Mouse (Mus musculus) spleen, adult 2 months (tissue): ENCODE measurements around the gene Washc2. TPM values are rescaled to one million over a fixed set of nuclear protein-coding genes. Genes with fewer than 3 reads are reported as not detected.

Source experiments
- DNase-seq, 2 experiments: peaks; one replicate each; pipeline versions ENCODE4 v3.0.0 to v3.0.0-alpha.2; 2012 to 2021; ENCODE audit warnings: low spot score in 2 of 2, low read depth in 1 of 2
- H3K27ac ChIP-seq: fragments of 200-500 bp; 2 replicates; pipeline ENCODE4 v1.5.1; 2012; ENCODE audit warnings: low read length, inconsistent platforms; ENCODE audit not compliant: insufficient read depth
- H3K27me3 ChIP-seq: fragments of 200-500 bp; 2 replicates; pipeline ENCODE4 v1.6.1; 2012; ENCODE audit warnings: mild to moderate bottlenecking, moderate library complexity, low read length, inconsistent platforms; ENCODE audit not compliant: control insufficient read depth, insufficient read depth
- H3K36me3 ChIP-seq: fragments of 200-500 bp; 2 replicates; pipeline ENCODE4 v1.6.1; 2012; ENCODE audit warnings: mild to moderate bottlenecking, low read length, inconsistent platforms; ENCODE audit not compliant: control insufficient read depth, insufficient read depth
- H3K4me1 ChIP-seq: fragments of 200-500 bp; 2 replicates; pipeline ENCODE4 v1.6.1; 2011; ENCODE audit warnings: inconsistent platforms; ENCODE audit not compliant: control insufficient read depth, insufficient read depth, insufficient read length
- H3K4me3 ChIP-seq: fragments of 200-500 bp; 2 replicates; pipeline ENCODE4 v1.5.1; 2011; ENCODE audit warnings: mild to moderate bottlenecking, inconsistent platforms; ENCODE audit not compliant: insufficient read depth, insufficient read length; ENCODE audit errors: extremely low read depth
- CTCF ChIP-seq: fragments of 200-500 bp; IDR thresholded peaks from 2 replicates; pipeline ENCODE4 v1.5.1; 2011; ENCODE audit warnings: mild to moderate bottlenecking, inconsistent platforms; ENCODE audit not compliant: insufficient read depth, insufficient read length, insufficient replicate concordance; ENCODE audit errors: extremely low read depth
- POLR2A ChIP-seq: fragments of 200-500 bp; IDR thresholded peaks from 2 replicates; pipeline ENCODE4 v1.6.1; 2011; ENCODE audit warnings: low read depth, low read length, inconsistent platforms
- WGBS: fragments of 180-500 bp; shearing (Covaris S2); methylation state at CpG from one replicate; pipeline ENCODE4 v1.1.7; 2018; 5-methylcytosine and 5-hydroxymethylcytosine counted together
- polyA plus RNA-seq: library from polyadenylated mRNA; depleted of rRNA; stranded (reverse); fragments of >200 nt; gene quantifications from 2 replicates; pipeline ENCODE4 v1.2.3, GENCODE M21; 2012

Gene Washc2
- polyA plus RNA-seq, 1 experiment = 46.6 TPM

GRCm38 (mm10) chr6:116275695-116276094, 67.9 kb downstream of the Washc2 start:
- DNase-seq = no peak
- no peak overlapping the region for H3K4me3 ChIP-seq
- 75% methylated on average over 4 of the region's 4 CpGs for WGBS
- no peaks in the 10 kb centered on the region for H3K4me1 ChIP-seq
- no peaks in the 10 kb centered on the region for H3K27me3 ChIP-seq
- TF ChIP-seq POLR2A = no peak
- no peak for TF ChIP-seq CTCF
- H3K36me3 ChIP-seq = no peaks in the 10 kb centered on the region
- H3K27ac ChIP-seq = no peak overlapping the region

- Histone ChIP-seq H3K27ac (no peak overlapping the region), H3K36me3 (no peaks in the 10 kb centered on the region), H3K27me3 (no peaks in the 10 kb centered on the region), H3K4me3 (no peak overlapping the region), H3K4me1 (no peaks in the 10 kb centered on the region)
- no peak for DNase-seq
- 69% methylated on average over 5 of the region's 5 CpGs for WGBS
- TF ChIP-seq POLR2A (no peak), CTCF (no peak)
Observed at GRCm38 (mm10) chr6:116278679-116279317, 71.0 kb downstream of the Washc2 start.

GRCm38 (mm10) chr6:116281014-116281413, 73.2 kb downstream of the Washc2 start:
- Histone ChIP-seq H3K4me1 (no peaks in the 10 kb centered on the region), H3K27me3 (no peaks in the 10 kb centered on the region), H3K4me3 (no peak overlapping the region), H3K36me3 (no peaks in the 10 kb centered on the region), H3K27ac (no peak overlapping the region)
- WGBS = 94% methylated on average over 13 of the region's 13 CpGs
- DNase-seq = no peak
- no peak for TF ChIP-seq POLR2A
- TF ChIP-seq CTCF = no peak

- H3K27me3 ChIP-seq = no peaks in the 10 kb centered on the region
- TF ChIP-seq CTCF (no peak), POLR2A (no peak)
- no peaks in the 10 kb centered on the region for H3K36me3 ChIP-seq
- peak; percentile 12 to 26 for DNase-seq
- WGBS = 66% methylated on average over 4 of the region's 4 CpGs
- no peak overlapping the region for H3K4me3 ChIP-seq
- H3K4me1 ChIP-seq = no peaks in the 10 kb centered on the region
- no peak overlapping the region for H3K27ac ChIP-seq
Observed at GRCm38 (mm10) chr6:116282546-116282945, 74.7 kb downstream of the Washc2 start.

- H3K4me3 ChIP-seq = no peak overlapping the region
- no peak overlapping the region for H3K27ac ChIP-seq
- TF ChIP-seq POLR2A (no peak), CTCF (no peak)
- 90% methylated on average over 3 of the region's 3 CpGs for WGBS
- DNase-seq = no peak
- H3K4me1 ChIP-seq = no peaks in the 10 kb centered on the region
- H3K27me3 ChIP-seq = no peaks in the 10 kb centered on the region
- H3K36me3 ChIP-seq = no peaks in the 10 kb centered on the region
Observed at GRCm38 (mm10) chr6:116283280-116283679, 75.4 kb downstream of the Washc2 start.

- no peaks in the 10 kb centered on the region for H3K4me1 ChIP-seq
- 85% methylated on average over 4 of the region's 4 CpGs for WGBS
- DNase-seq = no peak
- H3K27ac ChIP-seq = no peak overlapping the region
- no peak overlapping the region for H3K4me3 ChIP-seq
- no peak for TF ChIP-seq CTCF
- no peak for TF ChIP-seq POLR2A
- no peaks in the 10 kb centered on the region for H3K27me3 ChIP-seq
- H3K36me3 ChIP-seq = no peaks in the 10 kb centered on the region
Observed at GRCm38 (mm10) chr6:116286321-116286720, 78.5 kb downstream of the Washc2 start.

- TF ChIP-seq POLR2A (no peak), CTCF (no peak)
- H3K4me1 ChIP-seq = no peaks in the 10 kb centered on the region
- 38% methylated on average over 5 of the region's 5 CpGs for WGBS
- H3K4me3 ChIP-seq = no peak overlapping the region
- DNase-seq = no peak
- H3K36me3 ChIP-seq = no peaks in the 10 kb centered on the region
- no peaks in the 10 kb centered on the region for H3K27me3 ChIP-seq
- H3K27ac ChIP-seq = no peak overlapping the region
Observed at GRCm38 (mm10) chr6:116286870-116287575, 79.2 kb downstream of the Washc2 start.
